Mouse (Mus musculus) lung, postnatal 0 days (tissue): ENCODE results near the gene Fgd2.

Experiments
- CTCF ChIP-seq: IDR thresholded peaks from 2 replicates; pipeline ENCODE4 v1.5.1; 2016; ENCODE audit warnings: antibody characterized with exemption, mild to moderate bottlenecking
- EP300 ChIP-seq: IDR thresholded peaks from 2 replicates; pipeline ENCODE4 v1.6.1; 2016; ENCODE audit warnings: antibody characterized with exemption, mild to moderate bottlenecking, control low read depth

- TF ChIP-seq CTCF = no peak
- TF ChIP-seq EP300 = peak; percentile 61
Measured at GRCm38 (mm10) chr17:29355461-29355840, 5.3 kb upstream of the Fgd2 start.
